Mouse (Mus musculus) MEL (cell line): ENCODE measurements around the gene Corin. TPM values are rescaled to one million over a fixed set of nuclear protein-coding genes. Genes with fewer than 3 reads are reported as not detected.

Experiments used
- DNase-seq: peaks from one replicate; pipeline ENCODE4 v3.0.0; 2011; ENCODE audit warnings: low read depth, low spot score
- H3K27ac ChIP-seq: 2 replicates; pipeline ENCODE4 v1.5.1; 2012; ENCODE audit warnings: low read depth, mild to moderate bottlenecking, control low read depth, low read length, moderate library complexity; ENCODE audit not compliant: control insufficient read depth
- H3K27me3 ChIP-seq, 2 experiments: fragments of 150-350 bp in 1 of 2; sonication (generic) in 1 of 2; 2 replicates each; pipeline ENCODE4 v1.6.1; 2012; ENCODE audit warnings: low read length in 2 of 2, mild to moderate bottlenecking in 2 of 2, improper control_type of control experiment in 1 of 2, moderate library complexity in 1 of 2; ENCODE audit not compliant: insufficient read depth in 2 of 2, control insufficient read depth in 1 of 2
- H3K36me3 ChIP-seq, 2 experiments: 2 replicates each; pipeline ENCODE4 v1.6.1; 2012 to 2014; ENCODE audit warnings: low read length in 2 of 2, improper control_type of control experiment in 1 of 2, inconsistent platforms in 1 of 2, mild to moderate bottlenecking in 1 of 2; ENCODE audit not compliant: insufficient read depth in 2 of 2, control insufficient read depth in 1 of 2
- H3K4me1 ChIP-seq, 2 experiments: fragments of 150-350 bp in 1 of 2; sonication (generic) in 1 of 2; 2 replicates each; pipeline ENCODE4 v1.6.1; 2012; ENCODE audit warnings: low read length in 2 of 2, improper control_type of control experiment in 1 of 2, mild to moderate bottlenecking in 1 of 2; ENCODE audit not compliant: insufficient read depth in 2 of 2, control insufficient read depth in 1 of 2
- H3K4me3 ChIP-seq, 2 experiments: fragments of 150-350 bp in 1 of 2; sonication (generic) in 1 of 2; 2 replicates each; pipeline ENCODE4 v1.5.1; 2012; ENCODE audit warnings: low read depth in 2 of 2, low read length in 2 of 2, mild to moderate bottlenecking in 2 of 2, moderate library complexity in 2 of 2, control low read depth in 1 of 2, improper control_type of control experiment in 1 of 2; ENCODE audit not compliant: control insufficient read depth in 1 of 2, insufficient read depth in 1 of 2
- H3K79me2 ChIP-seq: 2 replicates; pipeline ENCODE4 v1.6.1; 2012; ENCODE audit warnings: mild to moderate bottlenecking, low read length, moderate library complexity; ENCODE audit not compliant: control insufficient read depth, poor library complexity, insufficient read depth
- H3K9ac ChIP-seq: 2 replicates; pipeline ENCODE4 v1.6.1; 2012; ENCODE audit warnings: low read depth, mild to moderate bottlenecking, control low read depth, low read length, moderate library complexity; ENCODE audit not compliant: control insufficient read depth, poor library complexity, severe bottlenecking
- H3K9me3 ChIP-seq: fragments of 150-350 bp; sonication (generic); replicated peaks from 2 replicates; pipeline ENCODE4 v1.6.1; 2012; ENCODE audit warnings: mild to moderate bottlenecking, low read length, improper control_type of control experiment, moderate library complexity; ENCODE audit not compliant: insufficient read depth
- CTCF ChIP-seq, 3 experiments: IDR thresholded peaks in 2 of 3; conservative IDR thresholded peaks in 1 of 3; 2 replicates each; pipeline ENCODE4 v1.5.1; 2011 to 2012; ENCODE audit warnings: low read length in 3 of 3, low read depth in 2 of 3, mild to moderate bottlenecking in 2 of 3, improper control_type of control experiment in 1 of 3, inconsistent platforms in 1 of 3, mixed read lengths in 1 of 3, moderate library complexity in 1 of 3; ENCODE audit not compliant: control insufficient read depth in 1 of 3, insufficient read depth in 1 of 3, poor library complexity in 1 of 3, severe bottlenecking in 1 of 3
- ELF1 ChIP-seq: IDR thresholded peaks from 2 replicates; pipeline ENCODE4 v1.6.1; 2014; ENCODE audit warnings: low read depth, mild to moderate bottlenecking, inconsistent platforms, low read length, improper control_type of control experiment, moderate library complexity
- EP300 ChIP-seq, 2 experiments: IDR thresholded peaks; 2 replicates each; pipeline ENCODE4 v1.6.1; 2011; ENCODE audit warnings: improper control_type of control experiment in 2 of 2, low read length in 2 of 2, low read depth in 1 of 2, mild to moderate bottlenecking in 1 of 2
- GATA1 ChIP-seq: IDR thresholded peaks from 2 replicates; pipeline ENCODE4 v1.6.1; 2011; ENCODE audit warnings: low read depth, low read length, improper control_type of control experiment
- HCFC1 ChIP-seq: IDR thresholded peaks from 2 replicates; pipeline ENCODE4 v1.6.1; 2012; ENCODE audit warnings: low read depth, mild to moderate bottlenecking, inconsistent platforms, low read length, improper control_type of control experiment, moderate library complexity
- JUND ChIP-seq: IDR thresholded peaks from 2 replicates; pipeline ENCODE4 v1.6.1; 2011; ENCODE audit warnings: low read depth, mild to moderate bottlenecking, improper control_type of control experiment, low read length
- MAFK ChIP-seq: IDR thresholded peaks from 2 replicates; pipeline ENCODE4 v1.6.1; 2011; ENCODE audit warnings: low read depth, mild to moderate bottlenecking, low read length, improper control_type of control experiment, borderline replicate concordance
- NELFE ChIP-seq: IDR thresholded peaks from 2 replicates; pipeline ENCODE4 v1.6.1; 2011; ENCODE audit warnings: low read depth, low read length, improper control_type of control experiment
- NRF1 ChIP-seq: IDR thresholded peaks from 2 replicates; pipeline ENCODE4 v1.6.1; 2014; ENCODE audit warnings: low read depth, mild to moderate bottlenecking, inconsistent platforms, low read length, improper control_type of control experiment, moderate library complexity; ENCODE audit not compliant: poor library complexity, insufficient read depth, severe bottlenecking
- POLR2AphosphoS2 ChIP-seq: IDR thresholded peaks from 2 replicates; pipeline ENCODE4 v1.6.1; 2011; ENCODE audit warnings: low read length, improper control_type of control experiment
- RAD21 ChIP-seq: IDR thresholded peaks from 2 replicates; pipeline ENCODE4 v1.6.1; 2011; ENCODE audit warnings: mild to moderate bottlenecking, low read depth, low read length, improper control_type of control experiment
- SIN3A ChIP-seq: IDR thresholded peaks from 2 replicates; pipeline ENCODE4 v1.6.1; 2012; ENCODE audit warnings: low read length, improper control_type of control experiment, inconsistent platforms
- SMC3 ChIP-seq: IDR thresholded peaks from 2 replicates; pipeline ENCODE4 v1.6.1; 2011; ENCODE audit warnings: low read depth, low read length, improper control_type of control experiment
- TCF12 ChIP-seq: IDR thresholded peaks from 2 replicates; pipeline ENCODE4 v1.6.1; 2014; ENCODE audit warnings: low read depth, mild to moderate bottlenecking, inconsistent platforms, low read length, improper control_type of control experiment, moderate library complexity
- USF2 ChIP-seq, 2 experiments: IDR thresholded peaks; 2 replicates each; pipeline ENCODE4 v1.6.1; 2011 to 2012; ENCODE audit warnings: improper control_type of control experiment in 2 of 2, low read length in 2 of 2, borderline replicate concordance in 1 of 2, inconsistent platforms in 1 of 2, low read depth in 1 of 2, mild to moderate bottlenecking in 1 of 2; ENCODE audit not compliant: insufficient read depth in 1 of 2
- ZC3H11A ChIP-seq: IDR thresholded peaks from 2 replicates; pipeline ENCODE4 v1.6.1; 2012; ENCODE audit warnings: low read depth, mild to moderate bottlenecking, inconsistent platforms, low read length, improper control_type of control experiment
- ZKSCAN1 ChIP-seq: IDR thresholded peaks from 2 replicates; pipeline ENCODE4 v1.6.1; 2012; ENCODE audit warnings: low read depth, mild to moderate bottlenecking, inconsistent platforms, low read length, improper control_type of control experiment, moderate library complexity
- ZMIZ1 ChIP-seq: IDR thresholded peaks from 2 replicates; pipeline ENCODE4 v1.6.1; 2012; ENCODE audit warnings: low read depth, mild to moderate bottlenecking, inconsistent platforms, low read length, improper control_type of control experiment, moderate library complexity
- ZNF384 ChIP-seq: IDR thresholded peaks from 2 replicates; pipeline ENCODE4 v1.6.1; 2012; ENCODE audit warnings: low read depth, mild to moderate bottlenecking, inconsistent platforms, low read length, improper control_type of control experiment
- polyA plus RNA-seq, 2 experiments: library from polyadenylated mRNA; stranded (reverse) in 1 of 2; unstranded in 1 of 2; fragments of >175 nt in 1 of 2; fragments of >200 nt in 1 of 2; gene quantifications; 2 replicates each; pipeline versions ENCODE4 v1.2.1 to v1.2.4; 2012; ENCODE audit warnings: low replicate concordance in 2 of 2, low read depth in 1 of 2; ENCODE audit not compliant: insufficient read length in 2 of 2, insufficient read depth in 1 of 2, missing spikeins in 1 of 2
- total RNA-seq: library from RNA; depleted of rRNA; stranded (reverse); fragments of 300-350 nt; gene quantifications from 2 replicates; pipeline ENCODE4 v1.2.3, GENCODE M21; 2012

Corin gene
- total and polyA plus RNA-seq, 3 experiments, result not detected

DNA sequence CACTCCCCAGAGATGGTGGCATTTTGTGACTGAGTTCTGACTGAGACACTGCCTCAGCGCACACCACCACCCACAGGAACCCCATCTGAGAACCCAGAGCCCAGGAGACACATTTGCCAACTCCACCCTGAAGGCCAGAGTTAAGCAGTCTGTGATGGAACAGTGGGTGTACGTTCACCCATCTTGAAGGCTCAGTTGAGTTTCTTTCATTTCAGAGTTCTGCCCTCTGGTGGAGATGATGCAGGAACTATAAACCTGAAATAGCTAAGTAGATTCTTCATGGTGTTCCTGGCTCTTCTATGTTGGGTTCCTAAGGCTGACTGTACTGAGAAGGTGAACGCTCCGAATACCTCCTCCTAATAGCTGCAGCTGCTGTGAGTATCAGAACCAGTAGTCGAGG lies 1.5 kb upstream of the Corin start:
- TF ChIP-seq ZMIZ1 (no peak), GATA1 (no peak), SMC3 (peak; percentile 63), ZNF384 (no peak), HCFC1 (no peak), RAD21 (peak; percentile 29), JUND (no peak), NELFE (no peak), USF2 (IDR thresholded peaks at IDR 0.05; ENCODE audit: borderline replicate concordance in 1 of 2, insufficient read depth in 1 of 2, low read depth in 1 of 2, low read length in 2 of 2) (no peak), CTCF (IDR thresholded peaks at IDR 0.05 in 2 of 3, conservative IDR thresholded peaks at IDR 0.05 in 1 of 3; ENCODE audit: control insufficient read depth in 1 of 3, insufficient read depth in 1 of 3, low read depth in 2 of 3, low read length in 3 of 3, poor library complexity in 1 of 3, severe bottlenecking in 1 of 3) (peak in 2 of 3 experiments; percentile 10 to 57; a peak in 2 of 6 replicates), ZC3H11A (peak; percentile 8; the same call in 1 of the 2 replicates)
- DNase-seq, result peak; percentile 40

GRCm38 (mm10) chr5:72502778-72503177 lies 1.5 kb downstream of the Corin start:
- Histone ChIP-seq H3K4me3 (no peak overlapping the region), H3K36me3 (no peaks in the 10 kb centered on the region), H3K79me2 (no peaks in the 10 kb centered on the region), H3K27me3 (no peaks in the 10 kb centered on the region; a peak in 1 of 4 replicates), H3K4me1 (peaks cover 0 to 2% of the 10 kb centered on the region in 2 experiments; a peak in 1 of 4 replicates), H3K27ac (no peak overlapping the region), H3K9me3 (no peaks in the 10 kb centered on the region), H3K9ac (no peak overlapping the region)
- DNase-seq, result no peak
- TF ChIP-seq POLR2AphosphoS2 (no peak), SIN3A (no peak), TCF12 (no peak)

More for the DNA sequence above, 1.5 kb upstream of the Corin start:
- H3K4me3 ChIP-seq, result no peak overlapping the region
- no peaks in the 10 kb centered on the region for H3K36me3 ChIP-seq
- no peaks in the 10 kb centered on the region for H3K9me3 ChIP-seq
- H3K27me3 ChIP-seq, result no peaks in the 10 kb centered on the region
- H3K27ac ChIP-seq, result no peak overlapping the region
- peaks cover 0 to 2% of the 10 kb centered on the region in 2 experiments; a peak in 1 of 4 replicates for H3K4me1 ChIP-seq
- no peaks in the 10 kb centered on the region for H3K79me2 ChIP-seq
- no peak overlapping the region for H3K9ac ChIP-seq

- no peak for DNase-seq
Observed at GRCm38 (mm10) chr5:72501763-72502162, 2.5 kb downstream of the Corin start.

More at GRCm38 (mm10) chr5:72501763-72502162, 2.5 kb downstream of the Corin start:
- Histone ChIP-seq H3K4me1 (peaks cover 0 to 2% of the 10 kb centered on the region in 2 experiments; a peak in 1 of 4 replicates), H3K4me3 (no peak overlapping the region), H3K79me2 (no peaks in the 10 kb centered on the region), H3K9ac (no peak overlapping the region), H3K27me3 (no peaks in the 10 kb centered on the region; a peak in 1 of 4 replicates)
- no peak for TF ChIP-seq SMC3
- TF ChIP-seq EP300 (IDR thresholded peaks at IDR 0.05; ENCODE audit: low read depth in 1 of 2, low read length in 2 of 2), result no peak
- TF ChIP-seq NRF1, result no peak
- TF ChIP-seq MAFK, result no peak
- TF ChIP-seq NELFE, result no peak
- no peak for TF ChIP-seq ELF1
- TF ChIP-seq ZKSCAN1, result no peak
- no peak for TF ChIP-seq JUND
- TF ChIP-seq, all 39 proteins: peak for 0
- no peak overlapping the region for H3K27ac ChIP-seq
- no peaks in the 10 kb centered on the region for H3K9me3 ChIP-seq
- H3K36me3 ChIP-seq, result no peaks in the 10 kb centered on the region
